Mouse (Mus musculus): ENCODE measurements at regions not wholly inside any gene's neighbourhood (a gene's known extent, or its start where the extent isn't known, plus 50 kb on each side); places are given as distances from the start of the nearest gene placed in this dataset.

DNA sequence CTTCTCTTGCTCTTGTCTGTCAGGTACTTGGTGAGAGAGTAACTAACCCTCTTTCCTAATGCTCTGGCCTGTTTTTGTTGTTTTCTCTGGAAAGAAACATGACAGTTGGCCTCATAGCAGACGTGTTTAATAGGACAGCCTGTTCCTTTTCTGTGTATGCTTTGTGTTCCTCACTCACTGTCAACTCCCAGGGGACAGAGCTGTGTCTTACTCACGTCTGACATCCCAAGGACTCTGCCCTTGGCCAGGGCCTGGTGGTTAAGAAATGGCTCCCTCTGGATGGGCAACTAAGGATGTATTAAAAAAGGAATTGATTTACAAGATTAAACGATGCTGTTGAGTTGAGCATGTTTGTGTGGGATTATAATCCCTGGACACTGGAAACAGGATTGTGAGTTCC lies 164.1 kb downstream of the Cbln1 start:
- Histone ChIP-seq H3K27me3 (ENCODE audit: control insufficient read depth, insufficient read depth, low read length) (no peaks in the 10 kb centered on the region), H3K36me3 (replicated peaks; ENCODE audit: control insufficient read depth, insufficient read depth, low read depth) (no peaks in the 10 kb centered on the region), H3K4me2 (ENCODE audit: low read depth) (no peak overlapping the region), H3K4me1 (replicated peaks; ENCODE audit: control insufficient read depth in 2 of 2, insufficient read depth in 2 of 2, low read length in 1 of 2) (no peaks in the 10 kb centered on the region), H3K27ac (no peak overlapping the region), H3K9ac (replicated peaks) (no peak overlapping the region), H3K9me3 (ENCODE audit: control insufficient read depth, low read length) (no peaks in the 10 kb centered on the region), H3K4me3 (ENCODE audit: insufficient read depth in 1 of 2, low read depth in 2 of 2, low read length in 2 of 2) (no peak overlapping the region)
- TF ChIP-seq EP300 (IDR thresholded peaks at IDR 0.05; ENCODE audit: low read depth) = no peak
- no peak for TF ChIP-seq CTCF (IDR thresholded peaks at IDR 0.05; ENCODE audit: low read depth)
- 39% methylated on average over 3 of the region's 3 CpGs for WGBS (ENCODE audit: insufficient replicate concordance)
- DNase-seq (ENCODE audit: low read depth in 3 of 3, low spot score in 3 of 3) = no peak
- ATAC-seq (ENCODE audit: insufficient read depth) = no peak

DNA sequence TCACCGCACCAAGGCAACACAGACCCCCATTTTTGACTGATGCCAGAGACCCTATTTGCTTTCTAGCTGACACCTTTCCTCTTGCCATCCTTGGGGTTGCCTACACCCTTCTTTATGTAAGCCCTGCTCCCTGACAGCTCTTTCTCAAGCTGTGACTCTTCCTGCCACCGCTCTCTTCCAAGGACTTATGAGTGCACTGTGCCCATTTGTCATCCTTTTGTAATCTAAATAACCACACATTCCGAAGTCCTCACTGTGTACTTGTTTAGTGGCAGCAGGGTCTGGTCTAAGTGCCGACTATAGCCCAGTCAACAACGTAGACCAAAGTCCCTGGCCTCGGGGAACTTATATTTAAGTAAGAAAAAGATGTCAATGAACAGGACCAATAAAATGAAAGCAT lies 167.4 kb downstream of the Cbln1 start:
- no peaks in the 10 kb centered on the region for H3K36me3 ChIP-seq (replicated peaks; ENCODE audit: control insufficient read depth, insufficient read depth, low read depth)
- ATAC-seq (ENCODE audit: insufficient read depth) (no peak), DNase-seq (ENCODE audit: low read depth in 3 of 3, low spot score in 3 of 3) (no peak)
- no peak for TF ChIP-seq EP300 (IDR thresholded peaks at IDR 0.05; ENCODE audit: low read depth)
- no peak for TF ChIP-seq CTCF (IDR thresholded peaks at IDR 0.05; ENCODE audit: low read depth)
- 60% methylated on average over 6 of the region's 6 CpGs for whole genome bisulfite sequencing (ENCODE audit: insufficient replicate concordance)
- no peaks in the 10 kb centered on the region for H3K9me3 ChIP-seq (ENCODE audit: control insufficient read depth, low read length)
- H3K27ac ChIP-seq = no peak overlapping the region
- no peak overlapping the region for H3K9ac ChIP-seq (replicated peaks)
- H3K4me2 ChIP-seq (ENCODE audit: low read depth) = no peak overlapping the region
- H3K4me1 ChIP-seq (replicated peaks; ENCODE audit: control insufficient read depth in 2 of 2, insufficient read depth in 2 of 2, low read length in 1 of 2) = no peaks in the 10 kb centered on the region
- no peak overlapping the region for H3K4me3 ChIP-seq (ENCODE audit: insufficient read depth in 1 of 2, low read depth in 2 of 2, low read length in 2 of 2)
- no peaks in the 10 kb centered on the region for H3K27me3 ChIP-seq (ENCODE audit: control insufficient read depth, insufficient read depth, low read length)

- no peaks in the 10 kb centered on the region for H3K27me3 ChIP-seq (ENCODE audit: control insufficient read depth, insufficient read depth, low read length)
- H3K9me3 ChIP-seq (ENCODE audit: control insufficient read depth, low read length) = no peaks in the 10 kb centered on the region
- H3K9ac ChIP-seq (replicated peaks) = no peak overlapping the region
- DNase-seq (ENCODE audit: low read depth in 3 of 3, low spot score in 3 of 3) (no peak), ATAC-seq (ENCODE audit: insufficient read depth) (no peak)
- TF ChIP-seq CTCF (IDR thresholded peaks at IDR 0.05; ENCODE audit: low read depth) (no peak), EP300 (IDR thresholded peaks at IDR 0.05; ENCODE audit: low read depth) (no peak)
- no peak overlapping the region for H3K27ac ChIP-seq
- H3K4me1 ChIP-seq (replicated peaks; ENCODE audit: control insufficient read depth in 2 of 2, insufficient read depth in 2 of 2, low read length in 1 of 2) = no peaks in the 10 kb centered on the region
- no peak overlapping the region for H3K4me2 ChIP-seq (ENCODE audit: low read depth)
- 59% methylated on average over 5 of the region's 5 CpGs for WGBS (ENCODE audit: insufficient replicate concordance)
- no peak overlapping the region for H3K4me3 ChIP-seq (ENCODE audit: insufficient read depth in 1 of 2, low read depth in 2 of 2, low read length in 2 of 2)
- no peaks in the 10 kb centered on the region for H3K36me3 ChIP-seq (replicated peaks; ENCODE audit: control insufficient read depth, insufficient read depth, low read depth)
Observed at GRCm38 (mm10) chr8:87303522-87303921, 168.9 kb downstream of the Cbln1 start.

GRCm38 (mm10) chr8:87297761-87298160 lies 174.6 kb downstream of the Cbln1 start:
- 73% methylated on average over 6 of the region's 6 CpGs for WGBS (ENCODE audit: insufficient replicate concordance)
- Histone ChIP-seq H3K9me3 (ENCODE audit: control insufficient read depth, low read length) (no peaks in the 10 kb centered on the region), H3K9ac (replicated peaks) (no peak overlapping the region), H3K36me3 (replicated peaks; ENCODE audit: control insufficient read depth, insufficient read depth, low read depth) (no peaks in the 10 kb centered on the region), H3K4me3 (ENCODE audit: insufficient read depth in 1 of 2, low read depth in 2 of 2, low read length in 2 of 2) (no peak overlapping the region), H3K27me3 (ENCODE audit: control insufficient read depth, insufficient read depth, low read length) (no peaks in the 10 kb centered on the region), H3K27ac (no peak overlapping the region), H3K4me1 (replicated peaks; ENCODE audit: control insufficient read depth in 2 of 2, insufficient read depth in 2 of 2, low read length in 1 of 2) (no peaks in the 10 kb centered on the region), H3K4me2 (ENCODE audit: low read depth) (no peak overlapping the region)
- TF ChIP-seq CTCF (IDR thresholded peaks at IDR 0.05; ENCODE audit: low read depth) = no peak
- no peak for TF ChIP-seq EP300 (IDR thresholded peaks at IDR 0.05; ENCODE audit: low read depth)
- ATAC-seq (ENCODE audit: insufficient read depth) = no peak
- no peak for DNase-seq (ENCODE audit: low read depth in 3 of 3, low spot score in 3 of 3)

GRCm38 (mm10) chr8:87297331-87297730 lies 175.1 kb downstream of the Cbln1 start:
- no peak for TF ChIP-seq CTCF (IDR thresholded peaks at IDR 0.05; ENCODE audit: low read depth)
- Histone ChIP-seq H3K9ac (replicated peaks) (no peak overlapping the region), H3K27ac (no peak overlapping the region), H3K4me1 (replicated peaks; ENCODE audit: control insufficient read depth in 2 of 2, insufficient read depth in 2 of 2, low read length in 1 of 2) (no peaks in the 10 kb centered on the region), H3K27me3 (ENCODE audit: control insufficient read depth, insufficient read depth, low read length) (no peaks in the 10 kb centered on the region), H3K9me3 (ENCODE audit: control insufficient read depth, low read length) (no peaks in the 10 kb centered on the region), H3K36me3 (replicated peaks; ENCODE audit: control insufficient read depth, insufficient read depth, low read depth) (no peaks in the 10 kb centered on the region), H3K4me3 (ENCODE audit: insufficient read depth in 1 of 2, low read depth in 2 of 2, low read length in 2 of 2) (no peak overlapping the region), H3K4me2 (ENCODE audit: low read depth) (no peak overlapping the region)
- DNase-seq (ENCODE audit: low read depth in 3 of 3, low spot score in 3 of 3) = no peak
- 58% methylated on average over 3 of the region's 3 CpGs for WGBS (ENCODE audit: insufficient replicate concordance)
- ATAC-seq (ENCODE audit: insufficient read depth) = no peak

DNA sequence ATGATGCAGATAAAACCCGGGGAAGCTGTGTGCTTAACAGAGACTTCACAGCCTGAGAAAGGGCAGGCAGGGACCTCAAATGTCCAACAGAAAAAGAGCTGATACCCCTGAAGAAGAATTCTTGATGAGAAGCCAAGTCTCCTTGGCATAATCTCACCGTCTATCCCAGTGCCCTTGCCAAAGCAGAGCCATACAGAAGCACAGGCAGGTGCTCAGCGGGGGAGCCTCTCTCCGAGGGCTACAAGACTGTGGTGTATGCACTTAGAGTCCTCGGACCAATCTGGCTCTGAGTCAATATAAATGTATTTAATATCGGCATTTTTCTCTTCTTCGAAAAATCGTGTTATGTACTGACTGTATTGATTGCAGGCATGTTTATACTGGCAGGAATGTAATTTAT lies 186.3 kb downstream of the Cbln1 start:
- no peak for DNase-seq (ENCODE audit: low read depth in 3 of 3, low spot score in 3 of 3)
- H3K9ac ChIP-seq (replicated peaks) = no peak overlapping the region
- no peak for ATAC-seq (ENCODE audit: insufficient read depth)
- H3K27ac ChIP-seq = no peak overlapping the region
- H3K36me3 ChIP-seq (replicated peaks; ENCODE audit: control insufficient read depth, insufficient read depth, low read depth) = no peaks in the 10 kb centered on the region
- WGBS (ENCODE audit: insufficient replicate concordance) = 67% methylated on average over 8 of the region's 8 CpGs
- H3K4me3 ChIP-seq (ENCODE audit: insufficient read depth in 1 of 2, low read depth in 2 of 2, low read length in 2 of 2) = no peak overlapping the region
- no peaks in the 10 kb centered on the region for H3K27me3 ChIP-seq (ENCODE audit: control insufficient read depth, insufficient read depth, low read length)
- TF ChIP-seq EP300 (IDR thresholded peaks at IDR 0.05; ENCODE audit: low read depth) (no peak), CTCF (IDR thresholded peaks at IDR 0.05; ENCODE audit: low read depth) (no peak)
- no peak overlapping the region for H3K4me2 ChIP-seq (ENCODE audit: low read depth)
- no peaks in the 10 kb centered on the region for H3K4me1 ChIP-seq (replicated peaks; ENCODE audit: control insufficient read depth in 2 of 2, insufficient read depth in 2 of 2, low read length in 1 of 2)
- H3K9me3 ChIP-seq (ENCODE audit: control insufficient read depth, low read length) = no peaks in the 10 kb centered on the region
